Comparison of ENCODE assay signal across 8 mouse cellular contexts in genomic region chr5:92982673-92983072, GRCm38 (mm10).
DNase-seq lines count a peak whose midpoint lies in the region; ATAC-seq and TF ChIP-seq lines count a peak whose summit lies in the region.
"Had no signal": no experiment of that assay in that cellular context is flagged by ENCODE, and none has a peak within 500 bp of the region (broad histone marks: within the 10 kb centered on the region; RNA-seq: fewer than 3 reads in every experiment).

No protein-coding gene starts in this region.

- H3K4me1 ChIP-seq in intestine, postnatal 0 days (replicated peaks; ENCODE audit: control insufficient read depth, insufficient read depth, low read length), result 0 out of 2 replicates have a peak, but pooled peaks cover 6% of the 10 kb centered on the region
- peaks cover 9% of the 10 kb centered on the region; the same call in 1 of the 2 replicates for H3K4me1 ChIP-seq in intestine, embryonic 16.5 days (ENCODE audit: control insufficient read depth, insufficient read depth, low read length)
- no peaks in the 10 kb centered on the region for H3K4me1 ChIP-seq in midbrain, postnatal 0 days (ENCODE audit: insufficient read depth, low read length)
- no peaks in the 10 kb centered on the region for H3K4me1 ChIP-seq in midbrain, embryonic 16.5 days (ENCODE audit: control insufficient read depth, insufficient read depth, low read length)
- no peaks in the 10 kb centered on the region for H3K4me1 ChIP-seq in MEL (ENCODE audit: control insufficient read depth in 1 of 2, insufficient read depth in 2 of 2, low read length in 2 of 2)

- ATAC-seq in intestine, postnatal 0 days, result no peak
- no peak for ATAC-seq in intestine, embryonic 16.5 days
- ATAC-seq in midbrain, postnatal 0 days (ENCODE audit: low FRiP score), result no peak
- no peak for ATAC-seq in midbrain, embryonic 16.5 days

- no peak for DNase-seq in midbrain, postnatal 0 days (ENCODE audit: low spot score)
- DNase-seq in MEL (ENCODE audit: low read depth, low spot score), result peak; percentile 49
- peak; percentile 67 for DNase-seq in lung, postnatal 36 days
- DNase-seq in left cerebral cortex, postnatal 4 days, result no peak
- DNase-seq: cerebellum, adult 8-10 months had no signal

- H3K9ac ChIP-seq in intestine, postnatal 0 days (ENCODE audit: low read depth, low read length), result no peak overlapping the region
- H3K9ac ChIP-seq in intestine, embryonic 16.5 days (ENCODE audit: low read depth, low read length), result no peak overlapping the region
- no peak overlapping the region for H3K9ac ChIP-seq in midbrain, postnatal 0 days (replicated peaks; ENCODE audit: low read length, poor library complexity, severe bottlenecking)
- H3K9ac ChIP-seq in midbrain, embryonic 16.5 days (ENCODE audit: low read depth, low read length), result no peak overlapping the region
- H3K9ac ChIP-seq in MEL (ENCODE audit: control insufficient read depth, low read depth, low read length, poor library complexity, severe bottlenecking), result no peak overlapping the region

- peak; percentile 68 for TF ChIP-seq CTCF in intestine, postnatal 0 days (IDR thresholded peaks at IDR 0.05; ENCODE audit: low read depth)
- peak; percentile 38 for TF ChIP-seq CTCF in midbrain, postnatal 0 days (IDR thresholded peaks at IDR 0.05)
- peak; percentile 23 to 45 (median 38) for TF ChIP-seq CTCF in MEL (IDR thresholded peaks at IDR 0.05 in 2 of 3, conservative IDR thresholded peaks at IDR 0.05 in 1 of 3; ENCODE audit: control insufficient read depth in 1 of 3, insufficient read depth in 1 of 3, low read depth in 2 of 3, low read length in 3 of 3, poor library complexity in 1 of 3, severe bottlenecking in 1 of 3)

- no peaks in the 10 kb centered on the region for H3K27me3 ChIP-seq in intestine, postnatal 0 days (replicated peaks; ENCODE audit: control insufficient read depth, insufficient read depth, low read length)
- no peaks in the 10 kb centered on the region for H3K27me3 ChIP-seq in intestine, embryonic 16.5 days (replicated peaks; ENCODE audit: control insufficient read depth, insufficient read depth, low read length)
- no peaks in the 10 kb centered on the region for H3K27me3 ChIP-seq in midbrain, postnatal 0 days (ENCODE audit: insufficient read depth, low read length)
- H3K27me3 ChIP-seq in midbrain, embryonic 16.5 days (ENCODE audit: control insufficient read depth, insufficient read depth, low read depth, low read length), result no peaks in the 10 kb centered on the region
- no peaks in the 10 kb centered on the region; a peak in 1 of 4 replicates for H3K27me3 ChIP-seq in MEL (ENCODE audit: control insufficient read depth in 1 of 2, insufficient read depth in 2 of 2, low read length in 2 of 2)

- no peaks in the 10 kb centered on the region for H3K9me3 ChIP-seq in intestine, postnatal 0 days (ENCODE audit: control insufficient read depth)
- H3K9me3 ChIP-seq in intestine, embryonic 16.5 days (ENCODE audit: control insufficient read depth, low read length), result no peaks in the 10 kb centered on the region
- H3K9me3 ChIP-seq in midbrain, postnatal 0 days (ENCODE audit: low read length), result no peaks in the 10 kb centered on the region
- no peaks in the 10 kb centered on the region for H3K9me3 ChIP-seq in midbrain, embryonic 16.5 days (replicated peaks; ENCODE audit: control insufficient read depth, low read length, poor library complexity, severe bottlenecking)
- H3K9me3 ChIP-seq in MEL (replicated peaks; ENCODE audit: insufficient read depth, low read length), result no peaks in the 10 kb centered on the region

- H3K79me2 ChIP-seq in MEL (ENCODE audit: control insufficient read depth, insufficient read depth, low read length, poor library complexity), result no peaks in the 10 kb centered on the region

- TF ChIP-seq EP300 in MEL (IDR thresholded peaks at IDR 0.05; ENCODE audit: low read depth in 1 of 2, low read length in 2 of 2), result no peak

- no peak for TF ChIP-seq POLR2A in MEL (IDR thresholded peaks at IDR 0.05; ENCODE audit: control insufficient read depth in 1 of 2, insufficient read depth in 1 of 2, low read depth in 1 of 2, low read length in 2 of 2, poor library complexity in 1 of 2)

- H3K4me2 ChIP-seq in intestine, postnatal 0 days (replicated peaks; ENCODE audit: low read depth), result no peak overlapping the region
- no peak overlapping the region for H3K4me2 ChIP-seq in intestine, embryonic 16.5 days (ENCODE audit: low read depth, low read length)
- H3K4me2 ChIP-seq in midbrain, postnatal 0 days (ENCODE audit: low read depth, low read length, poor library complexity, severe bottlenecking), result no peak overlapping the region
- H3K4me2 ChIP-seq in midbrain, embryonic 16.5 days (ENCODE audit: low read length), result no peak overlapping the region

- H3K36me3 ChIP-seq in intestine, postnatal 0 days (ENCODE audit: control insufficient read depth, insufficient read depth), result no peaks in the 10 kb centered on the region
- H3K36me3 ChIP-seq in intestine, embryonic 16.5 days (ENCODE audit: control insufficient read depth, insufficient read depth, low read length), result no peaks in the 10 kb centered on the region
- no peaks in the 10 kb centered on the region for H3K36me3 ChIP-seq in midbrain, postnatal 0 days (ENCODE audit: insufficient read depth, low read length)
- no peaks in the 10 kb centered on the region for H3K36me3 ChIP-seq in midbrain, embryonic 16.5 days (ENCODE audit: control insufficient read depth, insufficient read depth, low read length)
- H3K36me3 ChIP-seq in MEL (ENCODE audit: control insufficient read depth in 1 of 2, insufficient read depth in 2 of 2, low read length in 2 of 2), result no peaks in the 10 kb centered on the region

- intact Hi-C loops in left cerebral cortex, postnatal 4 days (cut with DNase I), result no loop called here

- H3K4me3 ChIP-seq in intestine, postnatal 0 days (ENCODE audit: low read depth, low read length), result no peak overlapping the region
- H3K4me3 ChIP-seq in intestine, embryonic 16.5 days (ENCODE audit: low read length), result no peak overlapping the region
- H3K4me3 ChIP-seq in midbrain, postnatal 0 days (ENCODE audit: low read depth, low read length), result no peak overlapping the region
- no peak overlapping the region for H3K4me3 ChIP-seq in midbrain, embryonic 16.5 days (ENCODE audit: low read depth, low read length)
- H3K4me3 ChIP-seq in MEL (ENCODE audit: control insufficient read depth in 1 of 2, insufficient read depth in 1 of 2, low read depth in 2 of 2, low read length in 2 of 2), result no peak overlapping the region

- peak; percentile 31 for TF ChIP-seq RAD21 in MEL (IDR thresholded peaks at IDR 0.05; ENCODE audit: low read depth, low read length)

- no peak overlapping the region for H3K27ac ChIP-seq in intestine, postnatal 0 days (ENCODE audit: low read depth, low read length)
- no peak overlapping the region for H3K27ac ChIP-seq in intestine, embryonic 16.5 days (ENCODE audit: low read length)
- no peak overlapping the region for H3K27ac ChIP-seq in midbrain, postnatal 0 days (ENCODE audit: low read depth, low read length)
- H3K27ac ChIP-seq in midbrain, embryonic 16.5 days (ENCODE audit: low read length), result no peak overlapping the region
- H3K27ac ChIP-seq in MEL (ENCODE audit: control insufficient read depth, low read depth, low read length), result no peak overlapping the region

TF ChIP-seq in MEL, 35 proteins besides CTCF, POLR2A, EP300 and RAD21:
- no peak for TF ChIP-seq TBP (IDR thresholded peaks at IDR 0.05; ENCODE audit: low read depth, low read length)
- peak; percentile 38 for TF ChIP-seq SMC3 (IDR thresholded peaks at IDR 0.05; ENCODE audit: low read depth, low read length)
TF ChIP-seq in MEL: peak in this region for 1.

Comparison
In these comparisons a context has a peak if more than half of its experiments do, and no peak if none do; other contexts are left out.
1. DNase-seq: peak in MEL (single experiment) and lung, postnatal 36 days (single experiment); none in midbrain, postnatal 0 days (single experiment) and left cerebral cortex, postnatal 4 days (single experiment).
2. Peak in every context shown above with its lines, with median percentiles within 50 percentile points of each other: CTCF ChIP-seq.